Mouse (Mus musculus) hindbrain, embryonic 15.5 days (tissue): ENCODE measurements around the gene Gm11042. TPM values are rescaled to one million over a fixed set of nuclear protein-coding genes. Genes with fewer than 3 reads are reported as not detected.

Source experiments
- ATAC-seq: fragments of 200-750 bp; cut with Nextera tagmentation; 2 replicates; pipeline ENCODE4 v1.8.0; 2017; ENCODE audit warnings: low read depth, moderate number of reproducible peaks, moderate TSS enrichment; ENCODE audit not compliant: low FRiP score
- H3K27ac ChIP-seq: fragments of 300-500 bp; sonication (generic); replicated peaks from 2 replicates; pipeline ENCODE4 v1.5.1; 2015; ENCODE audit warnings: mild to moderate bottlenecking, inconsistent platforms
- H3K27me3 ChIP-seq: fragments of 300-500 bp; sonication (generic); 2 replicates; pipeline ENCODE4 v1.6.1; 2015; ENCODE audit warnings: control low read depth, inconsistent platforms
- H3K36me3 ChIP-seq: fragments of 300-500 bp; sonication (generic); 2 replicates; pipeline ENCODE4 v1.6.1; 2015; ENCODE audit warnings: control low read depth, inconsistent platforms
- H3K4me1 ChIP-seq: fragments of 300-500 bp; sonication (generic); replicated peaks from 2 replicates; pipeline ENCODE4 v1.6.1; 2015; ENCODE audit warnings: control low read depth, inconsistent platforms
- H3K4me2 ChIP-seq: fragments of 300-500 bp; sonication (generic); 2 replicates; pipeline ENCODE4 v1.6.1; 2015; ENCODE audit warnings: moderate library complexity, mild to moderate bottlenecking, inconsistent platforms
- H3K4me3 ChIP-seq: fragments of 300-500 bp; sonication (generic); 2 replicates; pipeline ENCODE4 v1.5.1; 2015; ENCODE audit warnings: mild to moderate bottlenecking, inconsistent platforms
- H3K9ac ChIP-seq: fragments of 300-500 bp; sonication (generic); 2 replicates; pipeline ENCODE4 v1.6.1; 2015; ENCODE audit warnings: inconsistent platforms
- H3K9me3 ChIP-seq: fragments of 300-500 bp; sonication (generic); 2 replicates; pipeline ENCODE4 v1.6.1; 2016; ENCODE audit warnings: control low read depth, inconsistent platforms
- WGBS: fragments of 180-500 bp; shearing (Covaris S2); methylation state at CpG from one replicate; pipeline ENCODE4 v1.1.7; 2015; 5-methylcytosine and 5-hydroxymethylcytosine counted together
- polyA plus RNA-seq: library from polyadenylated mRNA; unstranded; fragments of >200 nt; fragmentation: Nextera tagmentation; extraction: Ambion mirVana; gene quantifications from 2 replicates; pipeline ENCODE4 v1.2.1, GENCODE M21; 2015

The Gm11042 gene
- not detected in 2 replicates for polyA plus RNA-seq

- WGBS: 24% methylated on average over 18 of the region's 18 CpGs
- no peaks in the 10 kb centered on the region for H3K27me3 ChIP-seq
These were observed at the start of gene Gm11042 for GRCm38 (mm10) chr12:74316344-74316973. Gene Gm11042 (minus strand): TSS chr12:74316394.

DNA sequence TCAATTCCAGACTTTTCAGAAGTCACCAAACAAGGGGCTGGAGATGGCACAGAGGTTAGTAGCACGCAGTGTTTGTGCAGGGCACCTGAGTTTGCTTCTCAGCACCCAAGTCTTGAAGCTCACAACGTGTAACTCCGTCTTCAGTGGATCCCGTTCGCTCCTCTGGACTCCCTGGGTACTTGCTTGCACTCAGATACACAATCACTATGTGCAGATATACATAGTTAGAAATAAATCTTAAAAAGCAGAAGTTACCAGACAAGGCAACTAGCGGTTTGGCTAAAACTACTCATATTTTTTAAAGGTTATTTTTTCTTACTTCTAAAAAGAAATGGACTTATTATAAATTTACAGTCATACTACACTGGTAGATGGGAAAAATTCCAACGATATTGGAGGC is 48.3 kb upstream of the Gm11042 start:
- H3K4me1 ChIP-seq: no peaks in the 10 kb centered on the region; the same call in 1 of the 2 replicates
- H3K27me3 ChIP-seq: no peaks in the 10 kb centered on the region
- no peak for ATAC-seq
- no peak overlapping the region for H3K9ac ChIP-seq
- no peak overlapping the region for H3K27ac ChIP-seq
- no peaks in the 10 kb centered on the region for H3K36me3 ChIP-seq
- WGBS: 91% methylated on average over 7 of the region's 7 CpGs
- no peak overlapping the region for H3K4me2 ChIP-seq
- H3K9me3 ChIP-seq: no peaks in the 10 kb centered on the region
- no peak overlapping the region for H3K4me3 ChIP-seq

More at GRCm38 (mm10) chr12:74316344-74316973, at the start of gene Gm11042:
- peak within 1 kb of the TSS; percentile 69 for H3K9ac ChIP-seq
- H3K36me3 ChIP-seq: no peaks in the 10 kb centered on the region
- H3K4me1 ChIP-seq: 0 out of 2 replicates have a peak, but pooled peaks cover 3% of the 10 kb centered on the region
- peak within 1 kb of the TSS; percentile 50 for H3K4me3 ChIP-seq
- no peaks in the 10 kb centered on the region for H3K9me3 ChIP-seq
- H3K27ac ChIP-seq: peak within 1 kb of the TSS; percentile 88
- peak; percentile 61 for ATAC-seq
- H3K4me2 ChIP-seq: peak within 1 kb of the TSS; percentile 63

GRCm38 (mm10) chr12:74363076-74363475 is 46.9 kb upstream of the Gm11042 start:
- Histone ChIP-seq H3K9ac (no peak overlapping the region), H3K4me1 (no peaks in the 10 kb centered on the region; the same call in 1 of the 2 replicates), H3K9me3 (no peaks in the 10 kb centered on the region), H3K27me3 (no peaks in the 10 kb centered on the region), H3K27ac (no peak overlapping the region), H3K36me3 (no peaks in the 10 kb centered on the region), H3K4me3 (no peak overlapping the region), H3K4me2 (no peak overlapping the region)
- 67% methylated on average over 6 of the region's 6 CpGs for WGBS
- ATAC-seq: no peak

GRCm38 (mm10) chr12:74362453-74362852 is 46.3 kb upstream of the Gm11042 start:
- Histone ChIP-seq H3K9me3 (no peaks in the 10 kb centered on the region), H3K4me3 (no peak overlapping the region), H3K9ac (no peak overlapping the region), H3K27me3 (no peaks in the 10 kb centered on the region), H3K4me2 (no peak overlapping the region), H3K36me3 (no peaks in the 10 kb centered on the region), H3K27ac (no peak overlapping the region), H3K4me1 (no peaks in the 10 kb centered on the region; the same call in 1 of the 2 replicates)
- ATAC-seq: no peak
- WGBS: 84% methylated on average over 2 of the region's 2 CpGs

GRCm38 (mm10) chr12:74359791-74360190 is 43.6 kb upstream of the Gm11042 start:
- WGBS: 81% methylated on average over 5 of the region's 5 CpGs

GRCm38 (mm10) chr12:74357806-74358205 is 41.6 kb upstream of the Gm11042 start:
- H3K4me1 ChIP-seq: no peaks in the 10 kb centered on the region
- no peaks in the 10 kb centered on the region for H3K27me3 ChIP-seq
- H3K9me3 ChIP-seq: no peaks in the 10 kb centered on the region
- ATAC-seq: no peak
- H3K4me2 ChIP-seq: no peak overlapping the region
- H3K9ac ChIP-seq: no peak overlapping the region
- WGBS: 77% methylated on average over 6 of the region's 6 CpGs
- H3K27ac ChIP-seq: no peak overlapping the region
- no peak overlapping the region for H3K4me3 ChIP-seq
- H3K36me3 ChIP-seq: no peaks in the 10 kb centered on the region

More at GRCm38 (mm10) chr12:74359791-74360190, 43.6 kb upstream of the Gm11042 start:
- Histone ChIP-seq H3K36me3 (no peaks in the 10 kb centered on the region), H3K4me3 (no peak overlapping the region), H3K27ac (no peak overlapping the region), H3K9me3 (no peaks in the 10 kb centered on the region), H3K4me1 (no peaks in the 10 kb centered on the region; the same call in 1 of the 2 replicates), H3K27me3 (no peaks in the 10 kb centered on the region), H3K4me2 (no peak overlapping the region), H3K9ac (no peak overlapping the region)
- no peak for ATAC-seq

DNA sequence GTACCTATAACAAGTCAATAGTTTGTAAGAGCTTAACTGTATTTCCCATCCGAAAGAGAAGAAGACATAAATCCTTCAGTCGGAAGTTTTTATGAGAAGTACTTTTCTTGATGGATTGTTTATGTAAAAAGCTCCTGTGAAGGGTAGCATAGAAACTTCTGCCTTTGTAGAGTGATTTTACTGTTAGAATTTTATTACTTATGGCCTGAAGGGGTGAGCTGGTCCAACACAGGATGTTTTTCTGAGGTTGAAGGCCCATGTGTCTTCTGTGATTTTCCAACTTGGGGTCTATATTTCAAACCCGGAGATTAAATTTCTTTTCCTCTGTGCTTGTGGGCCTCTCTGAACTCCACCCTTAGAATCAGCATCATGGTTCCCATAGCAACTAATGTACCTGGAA is 26.5 kb upstream of the Gm11042 start:
- Histone ChIP-seq H3K4me2 (no peak overlapping the region), H3K9me3 (no peaks in the 10 kb centered on the region), H3K27ac (no peak overlapping the region), H3K4me3 (no peak overlapping the region), H3K36me3 (no peaks in the 10 kb centered on the region), H3K27me3 (no peaks in the 10 kb centered on the region), H3K4me1 (no peaks in the 10 kb centered on the region), H3K9ac (no peak overlapping the region)
- ATAC-seq: no peak
- 86% methylated on average over 3 of the region's 3 CpGs for WGBS

DNA sequence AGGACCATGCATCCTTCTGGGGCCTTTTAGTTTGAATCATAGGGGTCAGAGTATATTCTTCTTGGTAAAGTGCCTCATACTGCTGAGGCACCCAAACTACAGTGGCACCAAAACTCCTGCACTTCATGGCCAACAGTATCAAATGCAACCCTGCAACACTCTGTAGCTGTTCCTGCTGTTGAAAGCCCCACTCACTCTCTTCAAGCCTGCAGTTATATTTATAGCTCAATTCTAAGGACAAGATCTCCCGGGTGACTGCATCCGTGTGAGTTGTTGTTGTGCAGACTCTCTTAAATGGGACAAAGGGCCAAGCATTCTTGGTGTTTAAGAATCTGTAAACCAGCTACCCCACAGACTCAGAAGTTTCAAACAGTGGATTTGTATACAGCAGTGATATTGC is 23.9 kb upstream of the Gm11042 start:
- Histone ChIP-seq H3K4me2 (no peak overlapping the region), H3K9ac (no peak overlapping the region), H3K9me3 (no peaks in the 10 kb centered on the region), H3K36me3 (no peaks in the 10 kb centered on the region), H3K27ac (no peak overlapping the region), H3K4me3 (no peak overlapping the region), H3K27me3 (no peaks in the 10 kb centered on the region), H3K4me1 (no peaks in the 10 kb centered on the region)
- no peak for ATAC-seq
- 79% methylated on average over 2 of the region's 2 CpGs for WGBS

DNA sequence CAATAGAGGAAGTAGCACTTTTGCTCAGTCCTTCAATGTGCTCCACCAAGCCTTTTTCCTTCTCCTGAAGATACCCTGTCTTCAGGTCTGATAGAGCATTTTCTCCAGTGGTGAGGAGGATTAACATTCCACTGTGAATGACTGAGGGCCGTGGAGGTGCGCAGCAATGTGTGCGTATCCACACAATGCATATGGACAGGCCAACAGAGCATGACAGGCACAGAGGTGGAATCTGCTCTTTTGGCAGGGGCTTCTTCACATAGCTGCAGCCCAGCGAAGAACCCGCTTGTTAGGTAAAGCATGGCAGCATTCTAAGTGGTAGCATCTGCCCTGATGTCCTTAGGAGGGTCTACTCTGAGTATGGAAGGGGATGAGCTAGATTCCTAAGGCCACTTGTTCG is 17.5 kb upstream of the Gm11042 start:
- no peaks in the 10 kb centered on the region for H3K9me3 ChIP-seq
- no peak overlapping the region for H3K4me2 ChIP-seq
- H3K27ac ChIP-seq: no peak overlapping the region
- no peaks in the 10 kb centered on the region for H3K27me3 ChIP-seq
- no peak for ATAC-seq
- 93% methylated on average over 6 of the region's 6 CpGs for WGBS
- no peak overlapping the region for H3K4me3 ChIP-seq
- H3K9ac ChIP-seq: no peak overlapping the region
- H3K4me1 ChIP-seq: no peaks in the 10 kb centered on the region
- no peaks in the 10 kb centered on the region for H3K36me3 ChIP-seq

DNA sequence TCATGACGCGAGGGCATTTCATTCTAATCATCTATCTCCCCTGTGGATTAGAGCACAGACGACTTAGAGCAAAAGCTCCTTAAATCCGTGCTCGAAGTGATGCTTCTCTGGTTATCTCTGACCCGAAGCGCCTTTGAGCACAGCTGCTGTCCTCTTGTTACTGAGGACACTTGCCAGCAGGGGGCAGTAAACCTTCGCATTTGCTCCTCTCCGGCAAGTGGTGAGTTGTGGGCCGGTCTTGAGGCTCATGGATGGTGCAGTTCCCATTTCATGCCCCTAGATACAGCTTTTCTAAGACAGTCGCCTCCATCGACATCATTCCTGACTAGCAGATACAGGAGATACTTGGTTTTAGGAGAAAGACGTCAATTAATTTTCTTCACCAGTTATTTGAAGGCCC is 16.8 kb upstream of the Gm11042 start:
- WGBS: 21% methylated on average over 13 of the region's 13 CpGs
- no peak overlapping the region for H3K9ac ChIP-seq
- H3K4me2 ChIP-seq: no peak overlapping the region
- no peak overlapping the region for H3K4me3 ChIP-seq
- no peaks in the 10 kb centered on the region for H3K36me3 ChIP-seq
- H3K4me1 ChIP-seq: no peaks in the 10 kb centered on the region
- H3K9me3 ChIP-seq: no peaks in the 10 kb centered on the region
- no peaks in the 10 kb centered on the region for H3K27me3 ChIP-seq
- H3K27ac ChIP-seq: no peak overlapping the region
- 0 out of 2 replicates have a peak, but pooled peaks have one; percentile 45 for ATAC-seq

DNA sequence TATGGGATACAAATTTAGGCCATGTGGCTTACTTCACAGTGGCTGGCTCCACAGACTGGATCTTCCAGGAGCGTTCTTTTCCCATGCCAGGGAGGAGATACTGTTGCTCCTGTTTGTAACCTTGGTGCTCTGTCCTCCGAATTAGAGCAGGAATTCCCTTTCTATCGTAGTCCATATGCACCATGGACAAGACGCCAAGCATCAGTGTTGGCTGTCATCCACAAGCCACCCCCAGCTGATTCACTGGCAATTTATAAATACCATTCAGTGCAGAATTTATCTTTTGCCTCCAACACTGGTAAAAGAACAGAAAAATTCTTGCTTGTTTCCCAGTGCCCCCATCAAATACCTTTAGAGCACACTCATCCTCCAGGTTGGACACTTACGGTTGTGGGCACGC is 13.6 kb upstream of the Gm11042 start:
- H3K4me1 ChIP-seq: no peaks in the 10 kb centered on the region
- H3K4me2 ChIP-seq: no peak overlapping the region
- WGBS: 84% methylated on average over 6 of the region's 6 CpGs
- no peak overlapping the region for H3K27ac ChIP-seq
- H3K4me3 ChIP-seq: no peak overlapping the region
- H3K27me3 ChIP-seq: no peaks in the 10 kb centered on the region
- no peak for ATAC-seq
- no peaks in the 10 kb centered on the region for H3K9me3 ChIP-seq
- no peak overlapping the region for H3K9ac ChIP-seq
- H3K36me3 ChIP-seq: no peaks in the 10 kb centered on the region

DNA sequence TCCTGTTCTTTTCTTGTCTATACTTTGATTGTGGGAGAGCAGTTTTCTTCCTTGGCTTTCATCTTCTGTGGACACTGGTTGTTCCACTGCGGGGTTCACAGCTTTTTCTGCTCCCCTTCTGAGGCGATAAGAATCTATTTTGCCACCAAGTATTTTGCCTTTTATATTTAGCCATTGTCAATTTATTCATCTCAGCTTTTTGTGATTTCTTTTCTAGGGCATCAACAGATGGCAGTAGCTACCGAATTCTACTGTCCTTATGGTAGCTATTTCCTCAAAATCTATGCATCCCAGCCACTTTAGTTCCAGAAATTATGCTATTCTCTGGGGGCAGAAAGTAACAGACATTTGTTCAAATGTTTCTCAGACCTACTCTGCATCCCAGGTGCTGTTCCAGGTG is 10.4 kb upstream of the Gm11042 start:
- no peak overlapping the region for H3K4me3 ChIP-seq
- H3K27ac ChIP-seq: no peak overlapping the region
- WGBS: 92% methylated on average over 3 of the region's 3 CpGs
- no peaks in the 10 kb centered on the region for H3K36me3 ChIP-seq
- H3K4me1 ChIP-seq: no peaks in the 10 kb centered on the region
- H3K4me2 ChIP-seq: no peak overlapping the region
- no peaks in the 10 kb centered on the region for H3K9me3 ChIP-seq
- H3K9ac ChIP-seq: no peak overlapping the region
- H3K27me3 ChIP-seq: no peaks in the 10 kb centered on the region
- no peak for ATAC-seq

DNA sequence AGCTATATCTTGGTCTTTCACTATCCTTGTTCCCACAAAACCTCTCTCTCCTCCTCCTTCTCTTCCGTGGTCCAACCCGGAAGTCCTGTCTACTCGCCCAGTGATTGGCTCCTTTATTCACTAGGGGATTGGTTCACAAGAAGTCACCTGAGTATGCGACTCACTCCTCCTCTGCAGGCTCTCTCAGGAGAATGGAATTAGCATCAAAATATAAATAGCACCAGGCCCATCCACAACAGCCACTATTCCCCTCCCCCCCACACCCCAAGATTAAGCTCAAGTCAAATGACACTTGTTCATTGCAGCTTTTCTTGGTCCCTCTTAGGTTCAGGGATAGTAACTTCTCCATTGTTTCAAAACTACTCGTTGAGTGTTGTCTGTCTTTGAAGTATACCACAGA is 5.8 kb upstream of the Gm11042 start:
- no peak for ATAC-seq
- Histone ChIP-seq H3K27me3 (no peaks in the 10 kb centered on the region), H3K36me3 (no peaks in the 10 kb centered on the region), H3K9ac (no peak overlapping the region), H3K4me3 (no peak overlapping the region), H3K4me1 (no peaks in the 10 kb centered on the region), H3K9me3 (no peaks in the 10 kb centered on the region), H3K4me2 (no peak overlapping the region), H3K27ac (no peak overlapping the region)
- 83% methylated on average over 5 of the region's 5 CpGs for WGBS
